Mouse (Mus musculus): ENCODE measurements around the gene Mxd1. TPM values are rescaled to one million over a fixed set of nuclear protein-coding genes. Genes with fewer than 3 reads are reported as not detected.
A peak's percentile ranks its signal among the peaks of the same experiment; 100 is the strongest.

Gene Mxd1
- polyA plus RNA-seq, 1 experiment from 2014 or later = 16.7 TPM

- 24% methylated on average over 4 of the region's 4 CpGs for WGBS
- no peaks in the 10 kb centered on the region for H3K27me3 ChIP-seq (ENCODE audit: control insufficient read depth, insufficient read depth, low read length)
- H3K4me2 ChIP-seq = no peak overlapping the region
- H3K9ac ChIP-seq (ENCODE audit: low read length) = no peak overlapping the region
- no peaks in the 10 kb centered on the region for H3K9me3 ChIP-seq (ENCODE audit: control insufficient read depth, low read length)
- H3K4me3 ChIP-seq (ENCODE audit: low read depth, low read length) = no peak overlapping the region
- H3K4me1 ChIP-seq (ENCODE audit: control insufficient read depth, insufficient read depth, low read length) = no peaks in the 10 kb centered on the region
- ATAC-seq (ENCODE audit: low FRiP score) (peak; percentile 44), DNase-seq (ENCODE audit: low spot score, missing footprints) (peak; percentile 99)
- no peaks in the 10 kb centered on the region for H3K36me3 ChIP-seq (ENCODE audit: control insufficient read depth, insufficient read depth, low read length)
- H3K27ac ChIP-seq (ENCODE audit: low read depth, low read length) = no peak overlapping the region
Measured at GRCm38 (mm10) chr6:86599197-86599596, 69.8 kb downstream of the Mxd1 start.

- ATAC-seq (ENCODE audit: low FRiP score) = no peak; the same call in 1 of the 2 replicates
- no peak for DNase-seq (ENCODE audit: low spot score, missing footprints)
Measured at GRCm38 (mm10) chr6:86598742-86599193, 70.2 kb downstream of the Mxd1 start.

More at GRCm38 (mm10) chr6:86598742-86599193, 70.2 kb downstream of the Mxd1 start:
- WGBS = 74% methylated on average over 5 of the region's 5 CpGs
- H3K4me1 ChIP-seq (ENCODE audit: control insufficient read depth, insufficient read depth, low read length) = no peaks in the 10 kb centered on the region
- H3K36me3 ChIP-seq (ENCODE audit: control insufficient read depth, insufficient read depth, low read length) = no peaks in the 10 kb centered on the region
- H3K4me3 ChIP-seq (ENCODE audit: low read depth, low read length) = no peak overlapping the region
- no peaks in the 10 kb centered on the region for H3K9me3 ChIP-seq (ENCODE audit: control insufficient read depth, low read length)
- no peaks in the 10 kb centered on the region for H3K27me3 ChIP-seq (ENCODE audit: control insufficient read depth, insufficient read depth, low read length)
- no peak overlapping the region for H3K27ac ChIP-seq (ENCODE audit: low read depth, low read length)
- H3K4me2 ChIP-seq = no peak overlapping the region
- H3K9ac ChIP-seq (ENCODE audit: low read length) = no peak overlapping the region

Other genes with a start within 250 kb of the Mxd1 start
- gene Gm44790, start 242.5 kb downstream of the Mxd1 start, polyA plus RNA-seq (2014; fragmentation: Nextera tagmentation; extraction: Ambion mirVana) = not detected in 2 replicates
- 23.6 and 26.4 TPM in 2 replicates for gene C87436, start 230.8 kb downstream of the Mxd1 start, polyA plus RNA-seq (2014; fragmentation: Nextera tagmentation; extraction: Ambion mirVana)
- gene Pcbp1, start 142.8 kb downstream of the Mxd1 start, polyA plus RNA-seq (2014; fragmentation: Nextera tagmentation; extraction: Ambion mirVana) = 418 and 497 TPM in 2 replicates
- gene Asprv1, start 41.0 kb downstream of the Mxd1 start, polyA plus RNA-seq (2014; fragmentation: Nextera tagmentation; extraction: Ambion mirVana) = 0.37 and 0.68 TPM in 2 replicates
- 137 and 160 TPM in 2 replicates for gene Snrnp27, start 15.4 kb upstream of the Mxd1 start, polyA plus RNA-seq (2014; fragmentation: Nextera tagmentation; extraction: Ambion mirVana)
- gene Gmcl1, start 64.2 kb upstream of the Mxd1 start, polyA plus RNA-seq (2014; fragmentation: Nextera tagmentation; extraction: Ambion mirVana) = 42.4 and 46.3 TPM in 2 replicates
- gene Anxa4, start 124.4 kb upstream of the Mxd1 start, polyA plus RNA-seq (2014; fragmentation: Nextera tagmentation; extraction: Ambion mirVana) = 5.4 and 7.0 TPM in 2 replicates
- gene Aak1, start 180.4 kb upstream of the Mxd1 start, polyA plus RNA-seq (2014; fragmentation: Nextera tagmentation; extraction: Ambion mirVana) = 17.1 and 21.1 TPM in 2 replicates

Measured in midbrain, embryonic 11.5 days (tissue).